Mouse (Mus musculus): ENCODE data around the gene Gse1. TPM values are rescaled to one million over a fixed set of nuclear protein-coding genes. Genes with fewer than 3 reads are reported as not detected.

Gene Gse1
- total and polyA plus RNA-seq, 3 experiments = 23.6 to 128 (median 66.9) TPM

- TF ChIP-seq MXI1 (IDR thresholded peaks at IDR 0.05; ENCODE audit: low read depth, low read length) (peak; percentile 88), MYB (IDR thresholded peaks at IDR 0.05; ENCODE audit: low read depth, low read length) (peak; percentile 48; the same call in 1 of the 2 replicates), CHD2 (IDR thresholded peaks at IDR 0.05; ENCODE audit: low read length) (no peak), CHD1 (IDR thresholded peaks at IDR 0.05; ENCODE audit: low read depth, low read length) (0 out of 2 replicates have a peak, but pooled peaks have one; percentile 15), NELFE (IDR thresholded peaks at IDR 0.05; ENCODE audit: low read depth, low read length) (no peak), ETS1 (IDR thresholded peaks at IDR 0.05; ENCODE audit: low read depth, low read length) (peak; percentile 42; the same call in 1 of the 2 replicates), RAD21 (IDR thresholded peaks at IDR 0.05; ENCODE audit: low read depth, low read length) (no peak), MAZ (IDR thresholded peaks at IDR 0.05; ENCODE audit: low read depth, low read length) (peak; percentile 74), SMC3 (IDR thresholded peaks at IDR 0.05; ENCODE audit: low read depth, low read length) (no peak), UBTF (IDR thresholded peaks at IDR 0.05; ENCODE audit: borderline replicate concordance, insufficient read depth, low read depth, low read length) (no peak), POLR2A (IDR thresholded peaks at IDR 0.05; ENCODE audit: control insufficient read depth in 1 of 2, insufficient read depth in 1 of 2, low read depth in 1 of 2, low read length in 2 of 2, poor library complexity in 1 of 2) (no peak; a peak in 1 of 4 replicates), E2F4 (IDR thresholded peaks at IDR 0.05; ENCODE audit: borderline replicate concordance, low read depth, low read length) (no peak), POLR2AphosphoS5 (IDR thresholded peaks at IDR 0.05; ENCODE audit: borderline replicate concordance, low read depth, low read length) (no peak), EP300 (IDR thresholded peaks at IDR 0.05; ENCODE audit: low read depth in 1 of 2, low read length in 2 of 2) (peak; percentile 4 to 75; a peak in 3 of 4 replicates), BHLHE40 (IDR thresholded peaks at IDR 0.05; ENCODE audit: borderline replicate concordance, low read depth, low read length) (no peak), JUND (IDR thresholded peaks at IDR 0.05; ENCODE audit: low read depth, low read length) (no peak), SIN3A (IDR thresholded peaks at IDR 0.05; ENCODE audit: low read length) (peak; percentile 92)
- Histone ChIP-seq H3K79me2 (ENCODE audit: control insufficient read depth, insufficient read depth, low read length, poor library complexity) (peaks cover 100% of the 10 kb centered on the region), H3K9ac (ENCODE audit: control insufficient read depth, low read depth, low read length, poor library complexity, severe bottlenecking) (peak overlapping the region; percentile 50), H3K27ac (ENCODE audit: control insufficient read depth, low read depth, low read length) (peak overlapping the region; percentile 60), H3K4me1 (ENCODE audit: control insufficient read depth in 1 of 2, insufficient read depth in 2 of 2, low read length in 2 of 2) (peaks cover 16 to 80% of the 10 kb centered on the region in 2 experiments), H3K9me3 (replicated peaks; ENCODE audit: insufficient read depth, low read length) (no peaks in the 10 kb centered on the region), H3K4me3 (ENCODE audit: control insufficient read depth in 1 of 2, insufficient read depth in 1 of 2, low read depth in 2 of 2, low read length in 2 of 2) (peak overlapping the region; percentile 33 to 44), H3K36me3 (ENCODE audit: control insufficient read depth in 1 of 2, insufficient read depth in 2 of 2, low read length in 2 of 2) (peaks cover 0 to 62% of the 10 kb centered on the region in 2 experiments; a peak in 3 of 4 replicates), H3K27me3 (ENCODE audit: control insufficient read depth in 1 of 2, insufficient read depth in 2 of 2, low read length in 2 of 2) (no peaks in the 10 kb centered on the region)
- peak; percentile 83 for DNase-seq (ENCODE audit: low read depth, low spot score)
Observed at GRCm38 (mm10) chr8:120497503-120497946, 269.3 kb downstream of the Gse1 start.

DNA sequence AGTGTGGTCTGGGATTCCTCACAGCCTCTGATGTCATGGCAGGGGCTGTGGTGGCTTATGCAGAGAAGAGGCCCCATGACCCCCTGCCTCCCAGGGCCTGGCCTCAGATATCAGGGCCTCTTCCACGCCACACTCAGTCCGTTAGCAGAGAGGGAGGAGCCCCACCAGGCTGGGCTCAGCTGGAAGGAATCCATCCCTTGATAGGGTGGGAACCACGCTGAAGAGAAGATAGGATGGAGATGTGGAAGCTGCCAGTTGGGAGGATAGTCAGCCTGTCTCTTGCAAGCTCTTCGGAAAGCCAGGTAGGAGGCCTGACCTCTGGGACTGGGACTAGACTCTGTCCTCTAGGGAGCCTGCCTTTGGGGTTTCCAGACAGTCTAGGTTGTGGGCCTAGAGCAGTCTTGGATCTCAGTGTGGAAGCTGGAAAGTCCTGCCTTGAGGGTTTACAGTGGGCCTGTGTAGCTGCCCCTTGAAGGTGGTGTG is 270.1 kb downstream of the Gse1 start:
- Histone ChIP-seq H3K27ac (ENCODE audit: control insufficient read depth, low read depth, low read length) (peak overlapping the region; percentile 60), H3K4me1 (ENCODE audit: control insufficient read depth in 1 of 2, insufficient read depth in 2 of 2, low read length in 2 of 2) (peaks cover 16 to 74% of the 10 kb centered on the region in 2 experiments), H3K4me3 (ENCODE audit: control insufficient read depth in 1 of 2, insufficient read depth in 1 of 2, low read depth in 2 of 2, low read length in 2 of 2) (peak overlapping the region; percentile 33 to 50), H3K79me2 (ENCODE audit: control insufficient read depth, insufficient read depth, low read length, poor library complexity) (peaks cover 100% of the 10 kb centered on the region), H3K27me3 (ENCODE audit: control insufficient read depth in 1 of 2, insufficient read depth in 2 of 2, low read length in 2 of 2) (no peaks in the 10 kb centered on the region), H3K36me3 (ENCODE audit: control insufficient read depth in 1 of 2, insufficient read depth in 2 of 2, low read length in 2 of 2) (peaks cover 0 to 63% of the 10 kb centered on the region in 2 experiments; a peak in 3 of 4 replicates), H3K9me3 (replicated peaks; ENCODE audit: insufficient read depth, low read length) (no peaks in the 10 kb centered on the region), H3K9ac (ENCODE audit: control insufficient read depth, low read depth, low read length, poor library complexity, severe bottlenecking) (peak overlapping the region; percentile 50)
- peak; percentile 78 for DNase-seq (ENCODE audit: low read depth, low spot score)
- TF ChIP-seq MAZ (IDR thresholded peaks at IDR 0.05; ENCODE audit: low read depth, low read length) = no peak; the same call in 1 of the 2 replicates
- TF ChIP-seq ZNF384 (IDR thresholded peaks at IDR 0.05; ENCODE audit: low read depth, low read length) = no peak
- no peak for TF ChIP-seq KAT2A (conservative IDR thresholded peaks at IDR 0.05; ENCODE audit: low read depth, low read length)
- no peak for TF ChIP-seq TAL1 (IDR thresholded peaks at IDR 0.05; ENCODE audit: low read length)
- 0 out of 2 replicates have a peak, but pooled peaks have one; percentile 42 for TF ChIP-seq ZMIZ1 (IDR thresholded peaks at IDR 0.05; ENCODE audit: low read depth, low read length)
- peak; percentile 42; the same call in 1 of the 2 replicates for TF ChIP-seq TCF12 (IDR thresholded peaks at IDR 0.05; ENCODE audit: low read depth, low read length)
- TF ChIP-seq TBP (IDR thresholded peaks at IDR 0.05; ENCODE audit: low read depth, low read length) = no peak
- no peak for TF ChIP-seq POLR2AphosphoS5 (IDR thresholded peaks at IDR 0.05; ENCODE audit: borderline replicate concordance, low read depth, low read length)
- TF ChIP-seq MYB (IDR thresholded peaks at IDR 0.05; ENCODE audit: low read depth, low read length) = peak; percentile 70
- TF ChIP-seq ELF1 (IDR thresholded peaks at IDR 0.05; ENCODE audit: low read depth, low read length) = no peak
- TF ChIP-seq RAD21 (IDR thresholded peaks at IDR 0.05; ENCODE audit: low read depth, low read length) = no peak
- TF ChIP-seq GATA1 (IDR thresholded peaks at IDR 0.05; ENCODE audit: low read depth, low read length) = no peak
- no peak for TF ChIP-seq MAFK (IDR thresholded peaks at IDR 0.05; ENCODE audit: borderline replicate concordance, low read depth, low read length)
- TF ChIP-seq POLR2A (IDR thresholded peaks at IDR 0.05; ENCODE audit: control insufficient read depth in 1 of 2, insufficient read depth in 1 of 2, low read depth in 1 of 2, low read length in 2 of 2, poor library complexity in 1 of 2) = no peak; a peak in 1 of 4 replicates
- no peak for TF ChIP-seq GABPA (IDR thresholded peaks at IDR 0.05; ENCODE audit: low read depth, low read length)
- TF ChIP-seq USF1 (IDR thresholded peaks at IDR 0.05; ENCODE audit: low read depth, low read length) = no peak
- peak; percentile 92; the same call in 1 of the 2 replicates for TF ChIP-seq CHD1 (IDR thresholded peaks at IDR 0.05; ENCODE audit: low read depth, low read length)
- TF ChIP-seq ETS1 (IDR thresholded peaks at IDR 0.05; ENCODE audit: low read depth, low read length) = peak; percentile 90
- TF ChIP-seq CHD2 (IDR thresholded peaks at IDR 0.05; ENCODE audit: low read length) = no peak
- no peak for TF ChIP-seq CTCF (IDR thresholded peaks at IDR 0.05 in 2 of 3, conservative IDR thresholded peaks at IDR 0.05 in 1 of 3; ENCODE audit: control insufficient read depth in 1 of 3, insufficient read depth in 1 of 3, low read depth in 2 of 3, low read length in 3 of 3, poor library complexity in 1 of 3, severe bottlenecking in 1 of 3)

Measured in MEL (cell line).